Mouse (Mus musculus) midbrain, embryonic 16.5 days (tissue): ENCODE results near the gene Zgrf1. TPM values are rescaled to one million over a fixed set of nuclear protein-coding genes. Genes with fewer than 3 reads are reported as not detected.
A peak's percentile ranks its signal among the peaks of the same experiment; 100 is the strongest.

ENCODE experiments used
- ATAC-seq: fragments of 200-750 bp; cut with Nextera tagmentation; 2 replicates; pipeline ENCODE4 v1.8.0; 2017; ENCODE audit warnings: moderate TSS enrichment
- H3K27ac ChIP-seq: fragments of 300-500 bp; sonication (generic); 2 replicates; pipeline ENCODE4 v1.5.1; 2014; ENCODE audit warnings: mild to moderate bottlenecking, low read length, mixed read lengths
- H3K27me3 ChIP-seq: fragments of 300-500 bp; sonication (generic); 2 replicates; pipeline ENCODE4 v1.6.1; 2014; ENCODE audit warnings: low read depth, low read length, mixed read lengths; ENCODE audit not compliant: control insufficient read depth, insufficient read depth
- H3K36me3 ChIP-seq: fragments of 300-500 bp; sonication (generic); 2 replicates; pipeline ENCODE4 v1.6.1; 2014; ENCODE audit warnings: mild to moderate bottlenecking, low read length, moderate library complexity, mixed read lengths; ENCODE audit not compliant: control insufficient read depth, insufficient read depth
- H3K4me1 ChIP-seq: fragments of 300-500 bp; sonication (generic); 2 replicates; pipeline ENCODE4 v1.6.1; 2014; ENCODE audit warnings: mild to moderate bottlenecking, low read length, mixed read lengths; ENCODE audit not compliant: control insufficient read depth, insufficient read depth
- H3K4me2 ChIP-seq: fragments of 300-500 bp; sonication (generic); 2 replicates; pipeline ENCODE4 v1.6.1; 2014; ENCODE audit warnings: mild to moderate bottlenecking, low read length, mixed read lengths
- H3K4me3 ChIP-seq: fragments of 300-500 bp; sonication (generic); 2 replicates; pipeline ENCODE4 v1.5.1; 2014; ENCODE audit warnings: low read depth, mild to moderate bottlenecking, low read length, moderate library complexity, mixed read lengths
- H3K9ac ChIP-seq: fragments of 300-500 bp; sonication (generic); 2 replicates; pipeline ENCODE4 v1.6.1; 2014; ENCODE audit warnings: low read depth, low read length, mixed read lengths
- H3K9me3 ChIP-seq: fragments of 300-500 bp; sonication (generic); replicated peaks from 2 replicates; pipeline ENCODE4 v1.6.1; 2014; ENCODE audit warnings: mild to moderate bottlenecking, low read length, mixed read lengths; ENCODE audit not compliant: control insufficient read depth, poor library complexity, severe bottlenecking
- WGBS: fragments of 180-500 bp; shearing (Covaris S2); extraction: QIAGEN DNeasy Blood & Tissue Kit; methylation state at CpG from one replicate; pipeline ENCODE4 v1.1.7; 2014; 5-methylcytosine and 5-hydroxymethylcytosine counted together
- polyA plus RNA-seq: library from polyadenylated mRNA; unstranded; fragments of >200 nt; fragmentation: Nextera tagmentation; extraction: Ambion mirVana; gene quantifications from 2 replicates; pipeline ENCODE4 v1.2.1, GENCODE M21; 2015

Gene Zgrf1
- polyA plus RNA-seq, 1 experiment from 2014 or later = 2.4 TPM

DNA sequence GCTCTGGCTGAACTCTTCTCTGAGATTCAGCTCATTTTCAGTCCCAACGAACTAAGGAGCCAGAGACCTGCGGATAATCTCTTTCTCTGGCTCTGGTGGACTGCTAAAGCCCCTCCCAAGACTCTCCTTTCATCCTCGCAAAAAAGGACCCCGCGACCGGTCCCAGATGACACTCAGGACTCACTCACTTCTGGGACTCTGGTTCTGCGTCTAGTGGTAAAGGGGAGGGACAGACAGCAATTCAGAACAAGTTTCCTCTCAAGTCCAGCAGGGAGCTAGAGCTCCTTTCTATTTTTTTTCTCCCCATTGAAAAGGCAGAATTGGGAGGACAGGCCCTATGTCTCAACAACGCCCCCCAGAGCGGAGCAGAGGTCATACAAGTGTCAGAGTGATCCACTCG is 78.3 kb downstream of the Zgrf1 start:
- ATAC-seq = no peak
- Histone ChIP-seq H3K9me3 (no peaks in the 10 kb centered on the region), H3K4me1 (peaks cover 23% of the 10 kb centered on the region), H3K27ac (no peak overlapping the region), H3K27me3 (peaks cover 28% of the 10 kb centered on the region), H3K4me3 (no peak overlapping the region), H3K4me2 (peak overlapping the region; percentile 91; the same call in 1 of the 2 replicates), H3K36me3 (no peaks in the 10 kb centered on the region), H3K9ac (no peak overlapping the region)
- WGBS = 0% methylated on average over 10 of the region's 10 CpGs

DNA sequence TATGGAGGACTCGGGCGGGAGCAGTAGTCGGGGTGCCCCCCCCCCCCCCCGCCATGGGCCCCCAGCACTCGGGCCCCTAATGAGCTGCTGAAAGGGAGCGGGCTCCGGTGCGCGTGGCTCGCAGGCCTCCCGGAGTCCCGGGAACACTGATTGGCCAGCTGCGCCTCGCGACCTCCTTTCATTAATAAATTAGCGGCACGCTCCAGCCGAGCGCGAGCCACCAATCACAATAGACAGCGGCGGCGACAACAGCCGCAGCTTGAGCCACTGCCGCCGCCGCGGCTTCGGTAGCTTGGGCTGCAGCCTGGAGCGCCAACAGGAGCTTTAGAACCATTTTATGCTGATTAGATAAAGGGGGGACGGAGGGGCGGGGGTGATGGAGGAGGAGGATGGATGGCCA is 79.2 kb downstream of the Zgrf1 start:
- H3K36me3 ChIP-seq = no peaks in the 10 kb centered on the region
- H3K4me1 ChIP-seq = peaks cover 23% of the 10 kb centered on the region
- no peaks in the 10 kb centered on the region for H3K9me3 ChIP-seq
- under 1% methylated on average over 31 of the region's 32 CpGs for WGBS
- peak overlapping the region; percentile 69; the same call in 1 of the 2 replicates for H3K27ac ChIP-seq
- H3K4me2 ChIP-seq = peak overlapping the region; percentile 91
- H3K9ac ChIP-seq = peak overlapping the region; percentile 60
- peaks cover 30% of the 10 kb centered on the region for H3K27me3 ChIP-seq
- ATAC-seq = peak; percentile 70
- H3K4me3 ChIP-seq = peak overlapping the region; percentile 46

- peak within 1 kb of the TSS; percentile 69 for H3K27ac ChIP-seq
- WGBS = under 1% methylated on average over 90 of the region's 92 CpGs
- H3K4me3 ChIP-seq = peak within 1 kb of the TSS; percentile 46
- peak; percentile 44 for ATAC-seq
- no peaks in the 10 kb centered on the region for H3K36me3 ChIP-seq
- peaks cover 35% of the 10 kb centered on the region for H3K27me3 ChIP-seq
- H3K9ac ChIP-seq = peak within 1 kb of the TSS; percentile 60
- peaks cover 23% of the 10 kb centered on the region for H3K4me1 ChIP-seq
- peak within 1 kb of the TSS; percentile 91 for H3K4me2 ChIP-seq
- no peaks in the 10 kb centered on the region for H3K9me3 ChIP-seq
Observed at GRCm38 (mm10) chr3:127633080-127634032, 80.1 kb downstream of the Zgrf1 start, which contains the start of gene Neurog2. Gene Neurog2, plus strand, starts transcription at chr3:127633135.

DNA sequence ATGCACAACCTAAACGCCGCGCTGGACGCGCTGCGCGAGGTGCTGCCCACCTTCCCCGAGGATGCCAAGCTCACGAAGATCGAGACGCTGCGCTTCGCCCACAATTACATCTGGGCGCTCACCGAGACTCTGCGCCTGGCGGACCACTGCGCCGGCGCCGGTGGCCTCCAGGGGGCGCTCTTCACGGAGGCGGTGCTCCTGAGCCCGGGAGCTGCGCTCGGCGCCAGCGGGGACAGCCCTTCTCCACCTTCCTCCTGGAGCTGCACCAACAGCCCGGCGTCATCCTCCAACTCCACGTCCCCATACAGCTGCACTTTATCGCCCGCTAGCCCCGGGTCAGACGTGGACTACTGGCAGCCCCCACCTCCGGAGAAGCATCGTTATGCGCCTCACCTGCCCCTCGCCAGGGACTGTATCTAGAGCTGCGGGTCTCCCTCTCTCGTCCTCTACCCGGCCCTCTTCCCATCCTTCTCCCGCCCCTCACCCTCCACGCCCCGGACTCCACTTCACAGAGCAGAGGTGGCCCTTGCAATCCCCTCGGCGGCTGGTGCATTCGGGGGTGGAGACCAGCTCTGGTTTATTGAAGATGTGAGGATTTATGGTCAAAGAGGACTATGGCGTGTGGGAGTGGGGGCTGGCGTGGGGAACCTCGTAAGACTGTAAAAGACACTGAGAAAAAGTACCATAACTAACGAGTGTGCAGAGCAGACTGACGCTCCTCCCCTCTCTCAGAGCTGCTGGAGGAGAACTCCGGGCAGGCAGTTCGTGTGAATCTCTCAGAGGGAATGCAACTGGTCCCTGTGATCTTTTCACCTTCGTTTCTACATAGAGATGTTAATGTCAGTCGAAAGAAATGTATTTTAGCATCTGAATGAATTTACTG is 81.1 kb downstream of the Zgrf1 start:
- peaks cover 23% of the 10 kb centered on the region for H3K4me1 ChIP-seq
- ATAC-seq = peak; percentile 79
- under 1% methylated on average over 58 of the region's 58 CpGs for WGBS
- peak overlapping the region; percentile 46 for H3K4me3 ChIP-seq
- peak overlapping the region; percentile 69 for H3K27ac ChIP-seq
- peaks cover 32% of the 10 kb centered on the region for H3K27me3 ChIP-seq
- no peaks in the 10 kb centered on the region for H3K36me3 ChIP-seq
- no peaks in the 10 kb centered on the region for H3K9me3 ChIP-seq
- peak overlapping the region; percentile 60 for H3K9ac ChIP-seq
- H3K4me2 ChIP-seq = peak overlapping the region; percentile 91

- Histone ChIP-seq H3K9me3 (no peaks in the 10 kb centered on the region), H3K9ac (no peak overlapping the region), H3K36me3 (no peaks in the 10 kb centered on the region), H3K4me2 (peak overlapping the region; percentile 91), H3K4me1 (peaks cover 27% of the 10 kb centered on the region), H3K27ac (no peak overlapping the region), H3K4me3 (peak overlapping the region; percentile 46; the same call in 1 of the 2 replicates), H3K27me3 (peaks cover 26% of the 10 kb centered on the region)
- 1% methylated on average over 3 of the region's 3 CpGs for WGBS
- ATAC-seq = no peak
Observed at GRCm38 (mm10) chr3:127634984-127635349, 81.7 kb downstream of the Zgrf1 start.

- peak overlapping the region; percentile 34; the same call in 1 of the 2 replicates for H3K9ac ChIP-seq
- 1% methylated on average over 36 of the region's 36 CpGs for WGBS
- ATAC-seq = peak; percentile 72
Observed at GRCm38 (mm10) chr3:127639875-127640761, 86.8 kb downstream of the Zgrf1 start.

DNA sequence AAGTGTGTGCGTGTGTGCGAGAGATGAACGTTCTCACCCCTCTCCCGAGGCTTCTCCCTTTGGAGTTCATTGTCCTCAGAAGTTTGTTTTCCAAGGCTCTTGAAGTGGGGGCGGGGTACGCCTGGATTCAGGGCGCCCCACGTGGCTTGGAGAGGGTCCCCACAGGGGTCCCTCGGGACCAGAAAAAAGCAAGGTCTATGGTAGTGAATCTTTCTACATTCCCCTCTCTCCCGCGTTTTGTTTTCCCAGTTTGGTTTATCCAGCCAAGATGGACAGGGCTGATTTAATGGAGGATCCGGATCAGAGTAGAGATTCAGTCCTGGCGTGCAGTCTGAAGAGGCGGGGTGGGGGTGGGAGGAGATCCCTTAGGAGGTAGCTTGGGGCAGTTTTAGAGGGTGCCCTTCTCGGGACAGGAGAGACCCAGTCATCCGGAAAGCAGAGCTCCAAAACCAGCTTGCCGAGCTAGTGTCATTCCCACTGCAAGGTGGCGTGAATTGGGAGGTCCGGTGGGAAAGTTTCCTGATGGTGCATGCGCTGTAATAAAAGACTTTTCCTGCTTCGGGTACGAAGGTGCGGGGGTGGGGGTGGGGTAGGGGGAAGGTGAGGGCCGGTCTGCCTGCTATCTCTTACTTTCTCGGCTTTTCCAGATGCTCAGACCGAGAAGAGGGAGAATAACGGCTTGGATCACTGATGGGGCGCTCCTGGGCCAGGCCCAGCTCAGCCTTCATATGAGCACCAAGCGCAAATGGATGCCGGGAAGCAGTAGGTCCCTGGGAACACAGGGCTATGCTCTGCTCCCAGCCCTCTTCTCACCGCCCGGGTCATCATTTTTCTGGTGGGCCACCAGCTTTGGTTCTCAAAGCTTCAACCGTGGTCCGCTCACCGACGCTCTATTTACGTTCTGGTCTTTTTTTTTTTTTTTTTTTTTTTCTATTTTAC is 87.7 kb downstream of the Zgrf1 start:
- H3K36me3 ChIP-seq = no peaks in the 10 kb centered on the region
- no peak overlapping the region for H3K27ac ChIP-seq
- WGBS = 6% methylated on average over 37 of the region's 37 CpGs
- peaks cover 41% of the 10 kb centered on the region for H3K27me3 ChIP-seq
- ATAC-seq = no peak
- peak overlapping the region; percentile 45 for H3K4me2 ChIP-seq
- H3K9me3 ChIP-seq = no peaks in the 10 kb centered on the region
- 0 out of 2 replicates have a peak overlapping the region, but pooled peaks have one; percentile 25 for H3K9ac ChIP-seq
- peaks cover 13% of the 10 kb centered on the region; the same call in 1 of the 2 replicates for H3K4me1 ChIP-seq
- H3K4me3 ChIP-seq = peak overlapping the region; percentile 6

More at GRCm38 (mm10) chr3:127639875-127640761, 86.8 kb downstream of the Zgrf1 start:
- Histone ChIP-seq H3K4me3 (no peak overlapping the region), H3K4me2 (peak overlapping the region; percentile 45), H3K27me3 (peaks cover 32% of the 10 kb centered on the region), H3K9me3 (no peaks in the 10 kb centered on the region), H3K36me3 (no peaks in the 10 kb centered on the region), H3K27ac (0 out of 2 replicates have a peak overlapping the region, but pooled peaks have one; percentile 38), H3K4me1 (peaks cover 13% of the 10 kb centered on the region; the same call in 1 of the 2 replicates)
